Mouse (Mus musculus): Measurements from ENCODE around the gene Rassf4.

- TF ChIP-seq CTCF (IDR thresholded peaks at IDR 0.05; ENCODE audit: borderline replicate concordance, insufficient read depth, low read length) (no peak), POLR2A (IDR thresholded peaks at IDR 0.05; ENCODE audit: low read depth, low read length) (no peak)
Observed at GRCm38 (mm10) chr6:116670144-116670543, 3.6 kb downstream of the Rassf4 start.

Data from embryonic fibroblast, embryonic 13.5 days (primary cell).